Mouse (Mus musculus) thymus, postnatal 0 days (tissue): ENCODE data around the gene Stoml1. TPM values are rescaled to one million over a fixed set of nuclear protein-coding genes. Genes with fewer than 3 reads are reported as not detected.

ENCODE experiments used
- DNase-seq: peaks from one replicate; pipeline ENCODE4 v3.0.0-alpha.2; 2015; ENCODE audit warnings: low spot score
- polyA plus RNA-seq: library from polyadenylated mRNA; unstranded; fragments of >200 nt; fragmentation: Nextera tagmentation; extraction: Ambion mirVana; gene quantifications from 2 replicates; pipeline ENCODE4 v1.2.1, GENCODE M21; 2015

Gene Stoml1
- 48.3 and 55.1 TPM in 2 replicates for polyA plus RNA-seq

DNA sequence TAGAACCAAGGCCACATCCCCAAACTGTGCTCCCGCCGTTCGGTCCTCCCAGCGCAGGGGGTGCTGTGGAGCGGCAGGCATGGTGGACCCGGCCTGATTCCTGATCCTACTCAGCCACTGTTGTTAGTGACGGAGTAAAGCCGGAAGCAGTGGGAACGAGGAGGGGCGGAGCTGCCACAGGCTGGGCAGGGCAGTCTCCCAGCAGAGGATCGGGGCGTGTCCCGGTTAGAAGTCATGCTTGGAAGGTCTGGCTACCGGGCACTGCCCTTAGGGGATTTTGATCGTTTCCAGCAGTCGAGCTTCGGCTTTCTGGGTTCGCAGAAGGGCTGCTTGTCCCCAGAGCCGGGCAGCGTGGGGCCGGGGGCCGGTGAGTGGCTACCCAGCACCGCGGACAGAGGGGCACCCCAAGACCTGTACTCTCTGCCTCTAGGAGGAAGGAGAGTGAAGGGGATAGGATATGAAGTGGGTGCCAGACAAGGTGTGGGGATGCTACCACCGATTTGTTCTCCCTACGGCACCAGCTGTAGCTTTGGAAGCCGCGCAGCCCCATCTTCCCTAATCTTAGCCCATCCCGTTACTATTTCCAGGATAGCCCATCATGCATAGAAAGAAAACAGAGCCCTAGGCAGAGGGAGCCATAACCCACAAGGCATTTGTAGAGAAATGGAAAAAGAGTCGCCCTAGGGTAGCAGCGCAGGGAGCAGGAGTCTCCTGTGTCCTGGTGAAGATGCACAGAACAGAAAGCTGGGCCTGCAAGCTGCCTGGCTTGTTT, at the start of gene Stoml1:
Gene Stoml1, plus strand, starts transcription at position 132 of the 772 bp plus-strand sequence.
- DNase-seq: peak; percentile 93

DNA sequence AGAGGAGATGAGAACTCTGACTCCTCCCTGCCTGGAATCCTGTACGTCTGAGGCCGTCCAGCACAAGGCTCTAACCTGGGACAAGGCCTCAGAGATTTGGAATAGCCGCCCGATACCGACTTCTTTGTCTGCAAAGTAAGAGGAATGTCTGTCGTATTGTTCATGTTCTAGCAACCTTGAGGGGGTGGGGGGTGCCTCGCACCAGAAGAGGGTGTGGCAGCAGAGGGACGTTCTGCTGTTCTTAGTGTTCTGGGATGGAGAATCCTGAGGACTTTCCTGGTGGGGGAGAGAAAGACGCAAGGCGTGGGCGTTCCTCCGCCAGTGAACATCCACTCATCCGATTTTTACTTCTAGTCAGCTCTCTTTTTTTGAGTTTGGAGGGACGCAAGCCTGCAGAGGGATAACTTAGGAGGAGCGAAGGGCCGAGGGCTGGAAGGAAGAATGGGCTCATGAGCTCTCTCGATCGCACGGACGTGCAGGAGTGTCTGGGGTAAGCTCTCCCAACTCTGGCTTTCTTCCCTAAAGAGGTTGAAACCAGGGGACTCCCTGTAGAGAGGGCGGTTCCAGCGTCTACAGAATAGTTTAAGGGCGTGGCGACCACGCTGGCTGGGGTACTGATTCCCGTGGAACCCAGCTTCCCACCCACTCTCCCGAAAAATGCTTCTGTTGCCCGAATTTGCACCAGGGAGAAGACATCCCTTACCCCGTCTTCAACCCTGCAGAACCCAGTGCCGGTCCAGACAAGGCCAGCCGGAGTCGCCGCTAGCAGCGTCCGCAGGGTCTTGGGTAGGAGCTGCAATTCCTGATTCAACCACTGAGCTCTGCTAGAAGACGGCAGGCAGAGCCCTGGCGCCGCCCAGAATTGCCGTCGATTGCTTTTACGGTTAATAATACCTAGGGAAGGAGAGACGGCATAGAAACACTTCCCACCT, 49.2 kb upstream of the Stoml1 start, which contains the start of the genes Islr and Islr2:
Gene Islr, minus strand, starts transcription at position 791 of the 932 bp plus-strand sequence.
Gene Islr2, minus strand, starts transcription at position 804 of the 932 bp plus-strand sequence.
- peak; percentile 65 for DNase-seq

DNA sequence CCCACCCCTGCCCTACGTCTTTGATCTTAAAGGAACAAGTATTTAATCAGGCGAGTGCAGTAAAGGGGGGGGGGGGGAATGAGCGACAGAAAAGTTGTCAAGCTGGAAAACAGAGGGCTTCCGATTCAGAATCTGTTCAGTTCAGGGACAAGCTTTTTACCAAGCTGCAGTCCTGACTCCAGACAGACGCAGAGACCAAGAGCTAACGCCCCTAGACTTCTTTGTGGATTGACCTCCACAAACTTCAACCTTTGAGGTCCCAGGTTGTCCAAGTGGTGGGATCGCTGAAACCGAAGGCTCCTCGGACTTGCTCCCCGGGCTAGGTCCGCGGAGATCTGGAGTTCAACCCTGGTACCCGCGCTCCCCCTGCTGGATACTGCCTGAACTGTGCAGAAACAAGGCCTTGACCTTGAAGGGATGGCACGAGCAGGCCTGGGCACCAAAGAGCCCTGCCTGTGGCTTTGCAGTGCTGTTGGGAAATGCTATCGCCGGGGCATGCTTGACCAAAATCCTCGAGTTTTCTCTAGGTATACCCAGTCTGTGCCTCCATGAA, 48.4 kb upstream of the Stoml1 start:
- peak; percentile 84 for DNase-seq

GRCm38 (mm10) chr9:58206013-58206412, 47.0 kb upstream of the Stoml1 start:
- no peak for DNase-seq

GRCm38 (mm10) chr9:58209462-58210303, 43.3 kb upstream of the Stoml1 start:
- no peak for DNase-seq

GRCm38 (mm10) chr9:58210304-58210627, 42.7 kb upstream of the Stoml1 start:
- DNase-seq: no peak

DNA sequence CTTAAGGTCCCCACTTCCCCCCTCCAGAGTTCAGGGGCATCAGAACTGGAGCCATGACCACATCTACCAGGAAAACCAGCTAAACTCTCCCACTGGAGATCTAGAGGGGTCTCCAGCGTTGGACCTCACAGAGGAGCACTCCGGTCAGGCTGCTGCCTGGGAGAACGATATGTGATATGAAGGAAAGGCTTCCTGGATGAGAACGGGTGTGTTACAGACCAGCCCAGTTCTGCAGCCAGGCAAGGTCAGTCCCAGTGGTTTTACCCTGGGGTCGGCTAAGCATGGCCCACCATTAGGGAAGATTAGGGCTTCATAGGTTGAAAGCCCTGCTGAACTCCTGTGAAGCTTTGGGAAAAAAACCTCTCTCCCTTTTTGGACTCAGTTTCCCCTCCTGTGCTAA, 39.6 kb upstream of the Stoml1 start:
- DNase-seq: no peak

DNA sequence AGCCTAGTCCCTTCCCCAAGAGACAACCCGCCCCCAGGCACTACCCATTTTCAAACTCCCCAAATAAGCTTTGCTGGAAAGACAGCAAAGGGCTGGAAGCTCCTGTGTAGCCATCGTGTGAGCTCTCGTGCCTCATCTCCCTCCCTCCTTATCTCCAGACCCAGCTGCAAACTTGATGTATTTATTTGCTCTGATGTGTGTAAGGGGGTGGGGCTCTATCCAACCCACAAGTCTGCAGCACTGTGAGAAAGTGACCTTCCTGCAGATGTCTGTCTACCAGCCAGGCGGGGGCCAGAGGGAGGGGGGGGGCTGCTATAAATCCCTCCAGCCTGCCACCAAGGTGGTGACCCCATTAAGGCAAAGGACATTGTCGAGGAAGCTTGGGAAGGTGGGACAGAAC, 39.1 kb upstream of the Stoml1 start:
- peak; percentile 51 for DNase-seq

DNA sequence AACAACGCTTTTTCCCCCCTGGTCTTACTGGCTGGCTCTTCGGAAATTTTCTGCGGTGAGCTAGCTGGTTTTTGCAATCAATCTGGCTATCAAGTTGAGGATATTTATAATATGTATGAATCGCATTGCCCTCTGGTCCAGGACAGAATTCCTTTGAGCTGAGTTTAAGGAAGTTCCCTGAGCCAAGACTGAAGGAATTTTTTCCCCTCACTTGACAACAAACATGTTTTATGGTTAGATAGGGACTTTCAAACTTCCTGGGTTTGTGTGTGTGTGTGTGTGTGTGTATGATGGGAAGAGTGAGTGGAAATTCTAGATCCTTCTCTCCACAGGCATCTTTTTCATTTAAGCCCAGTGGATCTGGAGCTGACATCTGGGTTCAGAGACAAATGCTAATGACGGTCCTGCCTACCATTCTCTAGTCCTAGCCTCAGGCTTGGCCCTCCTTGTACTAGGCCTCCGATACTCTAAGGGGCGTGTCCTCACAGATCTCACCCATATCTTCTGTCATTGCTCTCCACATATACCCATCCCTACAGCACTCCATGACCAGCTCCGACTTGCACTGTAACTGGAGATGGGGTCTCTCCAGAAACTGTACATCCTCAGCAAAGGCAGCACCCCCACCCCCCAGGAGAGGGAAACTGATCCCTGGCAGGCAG, 38.3 kb upstream of the Stoml1 start:
- no peak for DNase-seq

DNA sequence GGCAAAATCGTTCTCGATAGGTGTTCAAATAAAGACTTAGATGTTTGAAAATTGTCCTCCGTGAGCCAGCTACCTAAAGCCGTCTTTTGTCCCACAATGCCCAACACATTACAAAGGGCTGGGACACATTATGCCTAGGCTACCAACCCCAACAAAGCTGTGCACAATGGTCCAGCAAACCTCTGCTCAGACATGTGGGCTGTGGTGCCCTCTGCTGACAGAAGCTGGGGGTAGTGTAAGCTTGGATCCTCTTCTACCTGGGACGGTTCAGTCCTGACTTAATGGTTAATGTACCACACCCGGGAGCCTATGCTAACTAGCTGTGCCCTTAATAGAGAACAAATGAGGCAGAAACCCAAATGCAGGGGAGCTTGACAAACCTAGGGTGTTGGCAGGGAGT, 36.6 kb upstream of the Stoml1 start:
- DNase-seq: peak; percentile 29

DNA sequence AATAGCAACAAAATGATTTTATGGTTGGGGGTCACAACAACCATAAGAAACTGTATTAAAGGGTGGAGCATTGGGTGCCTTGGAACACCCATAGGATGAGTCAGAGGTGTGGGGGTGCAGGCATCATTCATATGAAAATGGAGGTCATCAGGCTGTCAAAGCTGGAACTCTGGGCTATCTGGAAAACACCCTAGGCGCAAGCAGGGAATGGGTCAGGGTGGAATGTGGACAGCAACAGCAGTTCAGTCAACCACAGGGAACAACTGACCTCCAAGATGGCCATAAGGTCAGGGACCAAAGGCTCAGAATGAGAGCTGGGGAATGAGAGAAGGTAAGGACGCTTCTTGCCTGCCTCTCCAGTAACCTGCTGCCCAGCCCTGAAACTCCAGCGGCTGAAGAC, 34.4 kb upstream of the Stoml1 start:
- no peak for DNase-seq

DNA sequence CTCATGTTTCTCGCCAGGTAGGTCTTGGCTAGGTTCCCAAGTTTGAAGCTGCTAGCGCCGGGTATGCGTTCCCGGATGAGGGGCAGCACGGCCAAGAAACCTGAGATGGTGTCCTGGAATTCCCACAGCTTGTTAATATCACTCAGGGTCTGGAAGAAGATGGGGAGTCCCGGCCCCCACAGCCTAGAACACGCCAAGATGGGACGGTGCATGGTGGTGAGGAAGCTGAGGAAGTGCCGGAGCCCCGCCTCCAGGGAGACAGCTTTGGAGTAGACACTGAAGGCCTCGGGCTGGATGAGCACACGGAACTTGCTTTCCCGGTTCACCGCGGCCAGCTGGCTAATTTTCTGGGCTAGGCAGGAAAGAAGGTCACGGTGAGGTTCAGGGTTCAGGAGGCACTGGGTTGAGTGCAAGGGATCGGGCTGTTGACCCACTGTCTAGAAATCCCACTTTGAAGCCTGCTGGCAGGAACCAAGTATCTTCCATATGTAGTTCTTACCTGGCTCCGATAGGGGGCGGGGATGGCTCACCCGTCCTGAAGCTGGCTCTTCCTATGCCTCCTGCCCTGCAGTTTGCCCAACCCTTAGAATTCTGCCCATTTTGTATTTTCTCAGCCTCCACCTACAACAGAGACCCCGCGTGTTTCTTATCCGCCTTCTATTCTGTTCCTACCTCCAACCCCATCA, 32.6 kb upstream of the Stoml1 start:
- peak; percentile 46 for DNase-seq

DNA sequence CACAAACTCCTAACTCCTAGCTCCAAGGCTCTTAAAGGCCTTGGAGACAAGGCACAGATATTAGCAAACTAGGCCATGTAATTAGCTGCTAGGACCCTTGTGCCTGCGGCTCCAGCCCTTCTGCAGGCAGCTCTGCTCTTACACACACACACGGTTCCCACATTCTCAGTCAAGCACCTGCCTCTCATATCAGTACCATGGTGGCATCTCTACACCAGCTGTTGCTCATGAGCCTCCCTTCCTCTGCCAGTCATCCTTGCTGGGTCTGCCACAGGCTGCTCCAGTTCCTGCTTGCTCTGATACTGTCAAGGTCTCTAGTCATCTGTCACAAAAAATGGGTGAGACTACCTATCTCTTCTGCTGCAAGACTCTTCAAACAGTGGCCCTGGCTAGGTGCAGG, 28.6 kb upstream of the Stoml1 start:
- no peak for DNase-seq

- DNase-seq: peak; percentile 66
Observed at GRCm38 (mm10) chr9:58225915-58226913, 26.8 kb upstream of the Stoml1 start.

DNA sequence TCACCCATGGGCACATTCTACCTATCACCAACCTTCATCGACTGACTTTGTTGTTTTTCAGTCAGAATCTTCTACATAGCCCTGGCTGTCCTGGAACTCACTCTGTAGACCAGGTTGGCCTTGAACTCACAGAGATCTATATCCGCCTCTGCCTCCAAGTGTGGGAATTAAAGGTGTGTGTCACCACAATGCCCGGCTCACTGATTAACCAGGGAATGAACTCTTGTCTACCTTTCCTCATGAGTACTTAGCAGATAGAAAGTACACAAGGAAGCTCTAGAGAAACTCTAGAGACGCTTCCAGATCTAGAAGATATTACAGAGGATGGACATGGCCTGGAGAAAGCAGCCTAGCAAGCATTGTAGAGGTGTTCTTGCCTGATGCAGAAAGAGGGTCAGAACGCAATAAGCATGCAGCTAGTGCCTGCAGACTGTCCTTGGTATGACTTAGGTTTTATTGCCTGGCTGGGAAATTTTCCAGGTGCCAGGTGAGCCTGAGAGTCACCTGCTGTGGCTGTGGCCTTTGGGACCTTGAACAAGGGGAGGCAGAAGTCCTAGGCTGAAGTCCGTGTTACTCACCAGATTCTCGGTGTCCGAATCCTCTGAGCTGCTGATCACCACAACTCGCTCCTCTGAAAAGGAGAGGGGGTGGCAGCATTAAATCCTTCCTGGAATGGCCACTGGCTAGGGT, 24.0 kb upstream of the Stoml1 start:
- DNase-seq: no peak

- no peak for DNase-seq
Observed at GRCm38 (mm10) chr9:58231746-58232145, 21.2 kb upstream of the Stoml1 start.

DNA sequence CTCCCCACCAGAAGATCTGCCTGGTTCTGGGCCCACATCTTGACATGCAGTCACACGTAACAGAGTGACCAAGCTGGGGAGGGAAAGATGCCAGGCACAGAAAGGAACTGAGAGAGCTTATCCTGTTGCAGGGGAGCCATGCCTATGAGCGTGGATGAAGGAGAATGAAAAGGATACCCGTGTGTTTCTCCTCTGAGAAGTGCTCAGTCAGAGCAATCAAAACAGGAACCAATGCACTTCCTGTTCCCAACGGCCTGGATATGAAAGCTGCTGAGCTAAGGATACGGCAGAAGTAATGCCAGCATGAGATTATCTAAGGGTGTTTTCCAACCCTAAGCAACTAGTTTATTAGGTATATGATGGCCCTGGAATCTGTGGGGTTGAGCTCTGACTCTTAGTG, 20.6 kb upstream of the Stoml1 start:
- DNase-seq: peak; percentile 39

GRCm38 (mm10) chr9:58234502-58235015, 18.4 kb upstream of the Stoml1 start:
- DNase-seq: no peak
